Mouse (Mus musculus) lung, postnatal 0 days (tissue): ENCODE results near the gene Rbm28. TPM values are rescaled to one million over a fixed set of nuclear protein-coding genes. Genes with fewer than 3 reads are reported as not detected.

Source experiments
- ATAC-seq: fragments of 200-750 bp; cut with Nextera tagmentation; 2 replicates; pipeline ENCODE4 v1.8.0; 2017; ENCODE audit warnings: moderate library complexity
- DNase-seq: peaks from one replicate; pipeline ENCODE4 v3.0.0-alpha.2; 2016; ENCODE audit warnings: low spot score
- H3K27ac ChIP-seq: fragments of 300-500 bp; sonication (generic); 2 replicates; pipeline ENCODE4 v1.5.1; 2014; ENCODE audit warnings: antibody characterized with exemption, mild to moderate bottlenecking, low read length, mixed read lengths
- H3K27me3 ChIP-seq: fragments of 300-500 bp; sonication (generic); replicated peaks from 2 replicates; pipeline ENCODE4 v1.6.1; 2014; ENCODE audit warnings: low read length, mixed read lengths; ENCODE audit not compliant: insufficient read depth
- H3K36me3 ChIP-seq: fragments of 300-500 bp; sonication (generic); 2 replicates; pipeline ENCODE4 v1.6.1; 2014; ENCODE audit warnings: low read length, mixed read lengths; ENCODE audit not compliant: insufficient read depth
- H3K4me1 ChIP-seq: fragments of 300-500 bp; sonication (generic); 2 replicates; pipeline ENCODE4 v1.6.1; 2014; ENCODE audit warnings: antibody characterized with exemption, low read depth, low read length, mixed read lengths; ENCODE audit not compliant: insufficient read depth
- H3K4me2 ChIP-seq: fragments of 300-500 bp; sonication (generic); replicated peaks from 2 replicates; pipeline ENCODE4 v1.6.1; 2014; ENCODE audit warnings: low read depth, mild to moderate bottlenecking, low read length, moderate library complexity, mixed read lengths
- H3K4me3 ChIP-seq: fragments of 300-500 bp; sonication (generic); 2 replicates; pipeline ENCODE4 v1.5.1; 2014; ENCODE audit warnings: low read depth, low read length
- H3K9ac ChIP-seq: fragments of 300-500 bp; sonication (generic); replicated peaks from 2 replicates; pipeline ENCODE4 v1.6.1; 2014; ENCODE audit warnings: low read depth, mild to moderate bottlenecking
- H3K9me3 ChIP-seq: fragments of 300-500 bp; sonication (generic); 2 replicates; pipeline ENCODE4 v1.6.1; 2016; ENCODE audit warnings: low read length, mixed read lengths
- CTCF ChIP-seq: IDR thresholded peaks from 2 replicates; pipeline ENCODE4 v1.5.1; 2016; ENCODE audit warnings: antibody characterized with exemption, mild to moderate bottlenecking
- EP300 ChIP-seq: IDR thresholded peaks from 2 replicates; pipeline ENCODE4 v1.6.1; 2016; ENCODE audit warnings: antibody characterized with exemption, mild to moderate bottlenecking, control low read depth
- WGBS: fragments of 180-500 bp; shearing (Covaris S2); extraction: QIAGEN DNeasy Blood & Tissue Kit; methylation state at CpG from one replicate; pipeline ENCODE4 v1.1.7; 2014; 5-methylcytosine and 5-hydroxymethylcytosine counted together
- polyA plus RNA-seq: library from polyadenylated mRNA; unstranded; fragments of >200 nt; fragmentation: Nextera tagmentation; extraction: Ambion mirVana; gene quantifications from 2 replicates; pipeline ENCODE4 v1.2.1, GENCODE M21; 2015

Rbm28 gene
- polyA plus RNA-seq: 16.9 and 19.1 TPM in 2 replicates

GRCm38 (mm10) chr6:29164314-29165244, at the start of gene Rbm28:
Rbm28 (minus strand) TSS chr6:29165006.
- peak within 1 kb of the TSS; percentile 77 for H3K4me3 ChIP-seq
- DNase-seq (peak; percentile 95), ATAC-seq (peak; percentile 88)
- H3K27me3 ChIP-seq: peaks cover 11% of the 10 kb centered on the region
- H3K36me3 ChIP-seq: 0 out of 2 replicates have a peak, but pooled peaks cover under 1% of the 10 kb centered on the region
- 7% methylated on average over 42 of the region's 42 CpGs for WGBS
- 0 out of 2 replicates have a peak within 1 kb of the TSS, but pooled peaks have one; percentile 43 for H3K27ac ChIP-seq
- peak within 1 kb of the TSS; percentile 48 for H3K9ac ChIP-seq
- no peak for TF ChIP-seq CTCF
- no peak for TF ChIP-seq EP300
- peak within 1 kb of the TSS; percentile 73 for H3K4me2 ChIP-seq
- H3K9me3 ChIP-seq: no peaks in the 10 kb centered on the region
- H3K4me1 ChIP-seq: no peaks in the 10 kb centered on the region

- no peak overlapping the region for H3K4me3 ChIP-seq
- peak; percentile 57 for DNase-seq
- H3K9ac ChIP-seq: no peak overlapping the region
- WGBS: 27% methylated on average over 1 of the region's 1 CpGs
- H3K27me3 ChIP-seq: no peaks in the 10 kb centered on the region
- peaks cover 10% of the 10 kb centered on the region; the same call in 1 of the 2 replicates for H3K4me1 ChIP-seq
- ATAC-seq: peak; percentile 7; the same call in 1 of the 2 replicates
- TF ChIP-seq EP300 (no peak), CTCF (peak; percentile 36)
- H3K4me2 ChIP-seq: 0 out of 2 replicates have a peak overlapping the region, but pooled peaks have one; percentile 97
- H3K27ac ChIP-seq: 0 out of 2 replicates have a peak overlapping the region, but pooled peaks have one; percentile 32
- no peaks in the 10 kb centered on the region for H3K9me3 ChIP-seq
- no peaks in the 10 kb centered on the region for H3K36me3 ChIP-seq
Observed at GRCm38 (mm10) chr6:29214245-29214644, 49.4 kb upstream of the Rbm28 start.

- no peak overlapping the region for H3K4me3 ChIP-seq
- ATAC-seq (no peak), DNase-seq (no peak)
- 66% methylated on average over 5 of the region's 5 CpGs for WGBS
- H3K27me3 ChIP-seq: no peaks in the 10 kb centered on the region
- no peak overlapping the region for H3K4me2 ChIP-seq
- H3K27ac ChIP-seq: no peak overlapping the region
- no peak overlapping the region for H3K9ac ChIP-seq
- TF ChIP-seq CTCF: no peak
- no peak for TF ChIP-seq EP300
- H3K4me1 ChIP-seq: peaks cover 10% of the 10 kb centered on the region; the same call in 1 of the 2 replicates
- no peaks in the 10 kb centered on the region for H3K36me3 ChIP-seq
- no peaks in the 10 kb centered on the region for H3K9me3 ChIP-seq
Observed at GRCm38 (mm10) chr6:29213436-29213835, 48.6 kb upstream of the Rbm28 start.

- no peaks in the 10 kb centered on the region for H3K27me3 ChIP-seq
- WGBS: under 1% methylated on average over 42 of the region's 66 CpGs
- peak; percentile 93 for DNase-seq
- no peaks in the 10 kb centered on the region for H3K36me3 ChIP-seq
- H3K4me1 ChIP-seq: peaks cover 10% of the 10 kb centered on the region; the same call in 1 of the 2 replicates
- peak; percentile 88 for ATAC-seq
- H3K4me3 ChIP-seq: peak overlapping the region; percentile 64
- H3K9me3 ChIP-seq: no peaks in the 10 kb centered on the region
- H3K27ac ChIP-seq: peak overlapping the region; percentile 78
- H3K4me2 ChIP-seq: peak overlapping the region; percentile 94
- H3K9ac ChIP-seq: peak overlapping the region; percentile 41
- TF ChIP-seq EP300 (no peak), CTCF (peak; percentile 42)
Observed at GRCm38 (mm10) chr6:29211806-29212492, 47.1 kb upstream of the Rbm28 start.

GRCm38 (mm10) chr6:29211146-29211545, 46.3 kb upstream of the Rbm28 start:
- H3K4me2 ChIP-seq: peak overlapping the region; percentile 94
- H3K27ac ChIP-seq: peak overlapping the region; percentile 78; the same call in 1 of the 2 replicates
- no peaks in the 10 kb centered on the region for H3K27me3 ChIP-seq
- H3K9ac ChIP-seq: 0 out of 2 replicates have a peak overlapping the region, but pooled peaks have one; percentile 41
- TF ChIP-seq EP300: no peak
- peak; percentile 31 for TF ChIP-seq CTCF
- no peak for DNase-seq
- 0 out of 2 replicates have a peak, but pooled peaks cover 2% of the 10 kb centered on the region for H3K36me3 ChIP-seq
- H3K9me3 ChIP-seq: no peaks in the 10 kb centered on the region
- ATAC-seq: no peak
- H3K4me3 ChIP-seq: peak overlapping the region; percentile 64
- 26% methylated on average over 7 of the region's 7 CpGs for WGBS
- H3K4me1 ChIP-seq: peaks cover 7% of the 10 kb centered on the region; the same call in 1 of the 2 replicates
